Mouse (Mus musculus): Measurements from ENCODE around the gene Plcb1. TPM values are rescaled to one million over a fixed set of nuclear protein-coding genes. Genes with fewer than 3 reads are reported as not detected.

The Plcb1 gene
- polyA plus RNA-seq, 1 experiment from 2014 or later = 3.2 TPM

DNA sequence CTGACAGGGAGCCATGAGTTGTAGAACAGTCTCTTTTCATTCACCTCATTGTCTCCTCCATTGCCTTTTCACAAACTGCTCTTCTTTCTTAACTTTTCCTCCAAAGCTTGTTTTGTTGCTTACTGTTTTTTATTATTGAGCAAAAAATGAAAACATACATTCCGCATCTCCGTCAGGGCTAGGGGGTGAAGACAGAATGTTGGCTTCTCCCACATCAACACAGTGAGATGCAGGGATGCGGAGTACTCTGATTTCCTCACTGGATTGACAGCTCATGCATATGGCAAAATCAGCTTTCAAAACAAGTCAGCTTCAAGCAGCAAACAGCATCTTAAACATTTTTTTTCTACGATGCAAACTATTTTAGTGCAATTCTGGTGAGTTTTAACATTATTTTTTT, 108.9 kb downstream of the Plcb1 start:
- Histone ChIP-seq H3K27me3 (ENCODE audit: control insufficient read depth, insufficient read depth, low read length) (no peaks in the 10 kb centered on the region), H3K4me3 (ENCODE audit: low read length) (no peak overlapping the region), H3K9ac (ENCODE audit: low read length) (no peak overlapping the region), H3K4me2 (ENCODE audit: low read depth, low read length) (no peak overlapping the region), H3K9me3 (replicated peaks; ENCODE audit: control insufficient read depth, low read length) (no peaks in the 10 kb centered on the region), H3K4me1 (ENCODE audit: control insufficient read depth, insufficient read depth, low read length) (no peaks in the 10 kb centered on the region), H3K36me3 (ENCODE audit: control insufficient read depth, insufficient read depth) (no peaks in the 10 kb centered on the region), H3K27ac (ENCODE audit: low read length) (no peak overlapping the region)
- WGBS = 79% methylated on average over 4 of the region's 4 CpGs
- ATAC-seq (replicated peaks; ENCODE audit: extremely low read depth, insufficient read depth, low FRiP score) = no peak

GRCm38 (mm10) chr2:134896196-134896595, 110.3 kb downstream of the Plcb1 start:
- Histone ChIP-seq H3K4me1 (ENCODE audit: control insufficient read depth, insufficient read depth, low read length) (no peaks in the 10 kb centered on the region), H3K36me3 (ENCODE audit: control insufficient read depth, insufficient read depth) (no peaks in the 10 kb centered on the region), H3K9me3 (replicated peaks; ENCODE audit: control insufficient read depth, low read length) (no peaks in the 10 kb centered on the region), H3K4me2 (ENCODE audit: low read depth, low read length) (no peak overlapping the region), H3K27ac (ENCODE audit: low read length) (no peak overlapping the region), H3K4me3 (ENCODE audit: low read length) (no peak overlapping the region), H3K9ac (ENCODE audit: low read length) (no peak overlapping the region), H3K27me3 (ENCODE audit: control insufficient read depth, insufficient read depth, low read length) (no peaks in the 10 kb centered on the region)
- ATAC-seq (replicated peaks; ENCODE audit: extremely low read depth, insufficient read depth, low FRiP score) = no peak
- WGBS = 83% methylated on average over 3 of the region's 3 CpGs

DNA sequence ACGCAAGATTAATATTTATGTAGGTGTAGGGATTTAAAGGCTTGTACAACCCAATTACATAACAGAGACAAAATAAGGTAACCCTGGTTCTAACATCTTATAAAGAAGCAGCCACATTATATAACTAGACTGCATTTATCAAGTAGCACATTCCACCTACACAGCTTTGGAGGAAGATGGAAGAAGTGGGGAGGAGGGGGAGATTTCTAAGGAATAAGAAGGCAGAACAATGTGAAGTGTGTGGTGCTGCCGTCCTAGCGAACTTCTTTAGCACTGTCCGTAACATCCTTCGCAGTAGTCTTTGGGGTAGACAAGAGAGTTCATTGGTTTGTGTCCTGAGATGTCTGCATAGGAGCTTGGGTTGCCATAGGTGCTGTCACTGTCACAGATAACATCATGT, 111.2 kb downstream of the Plcb1 start:
- Histone ChIP-seq H3K27ac (ENCODE audit: low read length) (no peak overlapping the region), H3K4me2 (ENCODE audit: low read depth, low read length) (no peak overlapping the region), H3K4me1 (ENCODE audit: control insufficient read depth, insufficient read depth, low read length) (no peaks in the 10 kb centered on the region), H3K4me3 (ENCODE audit: low read length) (no peak overlapping the region), H3K27me3 (ENCODE audit: control insufficient read depth, insufficient read depth, low read length) (no peaks in the 10 kb centered on the region), H3K9me3 (replicated peaks; ENCODE audit: control insufficient read depth, low read length) (no peaks in the 10 kb centered on the region), H3K9ac (ENCODE audit: low read length) (no peak overlapping the region), H3K36me3 (ENCODE audit: control insufficient read depth, insufficient read depth) (no peaks in the 10 kb centered on the region)
- WGBS = 82% methylated on average over 5 of the region's 5 CpGs
- ATAC-seq (replicated peaks; ENCODE audit: extremely low read depth, insufficient read depth, low FRiP score) = no peak

GRCm38 (mm10) chr2:134901521-134901920, 115.7 kb downstream of the Plcb1 start:
- H3K27me3 ChIP-seq (ENCODE audit: control insufficient read depth, insufficient read depth, low read length) = no peaks in the 10 kb centered on the region
- no peak for ATAC-seq (replicated peaks; ENCODE audit: extremely low read depth, insufficient read depth, low FRiP score)
- no peaks in the 10 kb centered on the region for H3K36me3 ChIP-seq (ENCODE audit: control insufficient read depth, insufficient read depth)
- WGBS = 84% methylated on average over 2 of the region's 2 CpGs
- H3K4me2 ChIP-seq (ENCODE audit: low read depth, low read length) = no peak overlapping the region
- H3K9me3 ChIP-seq (replicated peaks; ENCODE audit: control insufficient read depth, low read length) = no peaks in the 10 kb centered on the region
- no peaks in the 10 kb centered on the region for H3K4me1 ChIP-seq (ENCODE audit: control insufficient read depth, insufficient read depth, low read length)
- no peak overlapping the region for H3K4me3 ChIP-seq (ENCODE audit: low read length)
- H3K9ac ChIP-seq (ENCODE audit: low read length) = no peak overlapping the region
- H3K27ac ChIP-seq (ENCODE audit: low read length) = no peak overlapping the region

DNA sequence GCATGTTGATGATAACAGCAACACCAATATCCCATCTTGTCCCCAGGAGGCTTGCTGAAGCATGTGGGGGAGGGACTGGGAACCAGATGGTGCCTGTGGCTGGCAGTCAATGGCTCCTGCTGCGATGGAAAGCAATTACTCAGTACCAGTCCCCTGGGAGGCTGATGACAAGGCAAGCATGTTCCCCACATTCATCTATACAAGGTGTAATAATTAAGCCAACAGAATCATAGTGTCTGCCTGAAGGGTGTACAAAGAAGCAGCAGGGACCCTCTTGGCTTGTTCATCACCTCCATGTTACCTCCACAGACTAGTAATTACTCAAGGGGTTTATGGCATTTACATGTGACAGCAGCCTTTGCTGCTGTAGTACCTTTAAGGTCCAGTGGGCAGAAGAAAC, 125.0 kb downstream of the Plcb1 start:
- no peak overlapping the region for H3K4me3 ChIP-seq (ENCODE audit: low read length)
- H3K27me3 ChIP-seq (ENCODE audit: control insufficient read depth, insufficient read depth, low read length) = no peaks in the 10 kb centered on the region
- H3K4me1 ChIP-seq (ENCODE audit: control insufficient read depth, insufficient read depth, low read length) = no peaks in the 10 kb centered on the region
- no peaks in the 10 kb centered on the region for H3K9me3 ChIP-seq (replicated peaks; ENCODE audit: control insufficient read depth, low read length)
- H3K36me3 ChIP-seq (ENCODE audit: control insufficient read depth, insufficient read depth) = no peaks in the 10 kb centered on the region
- ATAC-seq (replicated peaks; ENCODE audit: extremely low read depth, insufficient read depth, low FRiP score) = no peak
- no peak overlapping the region for H3K9ac ChIP-seq (ENCODE audit: low read length)
- no peak overlapping the region for H3K4me2 ChIP-seq (ENCODE audit: low read depth, low read length)
- 52% methylated on average over 1 of the region's 1 CpGs for WGBS
- no peak overlapping the region for H3K27ac ChIP-seq (ENCODE audit: low read length)

- no peaks in the 10 kb centered on the region for H3K4me1 ChIP-seq (ENCODE audit: control insufficient read depth, insufficient read depth, low read length)
- H3K4me3 ChIP-seq (ENCODE audit: low read length) = no peak overlapping the region
- H3K4me2 ChIP-seq (ENCODE audit: low read depth, low read length) = no peak overlapping the region
- no peaks in the 10 kb centered on the region for H3K27me3 ChIP-seq (ENCODE audit: control insufficient read depth, insufficient read depth, low read length)
- H3K27ac ChIP-seq (ENCODE audit: low read length) = no peak overlapping the region
- no peak for ATAC-seq (replicated peaks; ENCODE audit: extremely low read depth, insufficient read depth, low FRiP score)
- H3K9me3 ChIP-seq (replicated peaks; ENCODE audit: control insufficient read depth, low read length) = no peaks in the 10 kb centered on the region
- no peaks in the 10 kb centered on the region for H3K36me3 ChIP-seq (ENCODE audit: control insufficient read depth, insufficient read depth)
- no peak overlapping the region for H3K9ac ChIP-seq (ENCODE audit: low read length)
- 87% methylated on average over 6 of the region's 6 CpGs for WGBS
Observed at GRCm38 (mm10) chr2:134911360-134911759, 125.5 kb downstream of the Plcb1 start.

DNA sequence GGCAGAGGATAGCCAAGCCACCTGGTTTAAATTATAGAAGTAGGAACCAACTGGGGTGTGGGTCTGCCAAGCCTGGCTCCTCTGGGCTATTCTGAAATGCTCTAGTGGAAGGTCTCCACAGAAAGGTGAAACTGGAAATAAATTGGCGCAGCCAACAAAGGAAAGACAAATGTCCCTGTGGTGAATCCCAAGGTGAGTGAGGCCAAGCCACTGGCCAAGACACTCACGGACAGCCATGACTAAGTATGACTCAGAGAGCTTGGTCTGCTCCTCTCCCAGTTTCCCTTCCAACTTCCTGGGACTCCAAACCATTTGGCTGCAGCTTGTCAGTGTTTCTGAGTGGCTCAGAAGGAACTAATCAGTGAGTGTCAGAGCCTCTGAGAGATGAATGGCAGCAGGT, 126.7 kb downstream of the Plcb1 start:
- Histone ChIP-seq H3K27me3 (ENCODE audit: control insufficient read depth, insufficient read depth, low read length) (no peaks in the 10 kb centered on the region), H3K27ac (ENCODE audit: low read length) (no peak overlapping the region), H3K4me1 (ENCODE audit: control insufficient read depth, insufficient read depth, low read length) (no peaks in the 10 kb centered on the region), H3K9me3 (replicated peaks; ENCODE audit: control insufficient read depth, low read length) (no peaks in the 10 kb centered on the region), H3K4me2 (ENCODE audit: low read depth, low read length) (no peak overlapping the region), H3K9ac (ENCODE audit: low read length) (no peak overlapping the region), H3K36me3 (ENCODE audit: control insufficient read depth, insufficient read depth) (no peaks in the 10 kb centered on the region), H3K4me3 (ENCODE audit: low read length) (no peak overlapping the region)
- no peak for ATAC-seq (replicated peaks; ENCODE audit: extremely low read depth, insufficient read depth, low FRiP score)
- WGBS = 70% methylated on average over 2 of the region's 2 CpGs

GRCm38 (mm10) chr2:134913542-134913941, 127.7 kb downstream of the Plcb1 start:
- Histone ChIP-seq H3K4me3 (ENCODE audit: low read length) (no peak overlapping the region), H3K27ac (ENCODE audit: low read length) (no peak overlapping the region), H3K9ac (ENCODE audit: low read length) (no peak overlapping the region), H3K4me2 (ENCODE audit: low read depth, low read length) (no peak overlapping the region), H3K27me3 (ENCODE audit: control insufficient read depth, insufficient read depth, low read length) (no peaks in the 10 kb centered on the region), H3K36me3 (ENCODE audit: control insufficient read depth, insufficient read depth) (no peaks in the 10 kb centered on the region), H3K4me1 (ENCODE audit: control insufficient read depth, insufficient read depth, low read length) (no peaks in the 10 kb centered on the region), H3K9me3 (replicated peaks; ENCODE audit: control insufficient read depth, low read length) (no peaks in the 10 kb centered on the region)
- WGBS = 94% methylated on average over 3 of the region's 3 CpGs
- no peak for ATAC-seq (replicated peaks; ENCODE audit: extremely low read depth, insufficient read depth, low FRiP score)

DNA sequence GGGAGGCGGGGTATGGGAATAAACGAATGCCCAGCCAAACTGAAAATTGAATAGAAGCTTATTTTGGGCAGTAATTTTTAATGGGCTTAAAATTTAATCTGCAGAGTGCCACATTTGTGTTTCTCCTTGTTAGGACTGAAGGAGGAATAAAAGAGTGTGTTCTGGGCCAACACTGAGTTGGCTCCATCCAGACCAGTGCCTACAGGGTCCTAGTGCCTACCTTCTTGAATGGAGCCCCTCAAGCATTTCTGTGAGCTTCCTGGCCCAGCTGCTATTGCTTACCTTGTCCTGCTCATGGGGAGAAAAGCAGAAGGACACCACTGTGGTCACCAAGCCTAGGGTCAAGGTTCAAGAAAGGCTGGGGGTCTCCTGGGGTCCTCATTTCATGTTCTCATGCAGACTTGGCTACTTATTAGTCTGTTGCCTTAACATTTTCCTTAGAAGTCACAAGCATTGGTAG, 128.3 kb downstream of the Plcb1 start:
- ATAC-seq (replicated peaks; ENCODE audit: extremely low read depth, insufficient read depth, low FRiP score) = no peak
- H3K9me3 ChIP-seq (replicated peaks; ENCODE audit: control insufficient read depth, low read length) = no peaks in the 10 kb centered on the region
- WGBS = 97% methylated on average over 2 of the region's 2 CpGs
- H3K4me3 ChIP-seq (ENCODE audit: low read length) = no peak overlapping the region
- no peaks in the 10 kb centered on the region for H3K4me1 ChIP-seq (ENCODE audit: control insufficient read depth, insufficient read depth, low read length)
- no peaks in the 10 kb centered on the region for H3K36me3 ChIP-seq (ENCODE audit: control insufficient read depth, insufficient read depth)
- H3K27ac ChIP-seq (ENCODE audit: low read length) = no peak overlapping the region
- no peaks in the 10 kb centered on the region for H3K27me3 ChIP-seq (ENCODE audit: control insufficient read depth, insufficient read depth, low read length)
- H3K9ac ChIP-seq (ENCODE audit: low read length) = no peak overlapping the region
- H3K4me2 ChIP-seq (ENCODE audit: low read depth, low read length) = no peak overlapping the region

- Histone ChIP-seq H3K27ac (ENCODE audit: low read length) (no peak overlapping the region), H3K9me3 (replicated peaks; ENCODE audit: control insufficient read depth, low read length) (no peaks in the 10 kb centered on the region), H3K27me3 (ENCODE audit: control insufficient read depth, insufficient read depth, low read length) (no peaks in the 10 kb centered on the region), H3K4me1 (ENCODE audit: control insufficient read depth, insufficient read depth, low read length) (no peaks in the 10 kb centered on the region), H3K36me3 (ENCODE audit: control insufficient read depth, insufficient read depth) (no peaks in the 10 kb centered on the region), H3K4me3 (ENCODE audit: low read length) (no peak overlapping the region), H3K4me2 (ENCODE audit: low read depth, low read length) (no peak overlapping the region), H3K9ac (ENCODE audit: low read length) (no peak overlapping the region)
- ATAC-seq (replicated peaks; ENCODE audit: extremely low read depth, insufficient read depth, low FRiP score) = no peak
- 55% methylated on average over 3 of the region's 3 CpGs for WGBS
Observed at GRCm38 (mm10) chr2:134915035-134915434, 129.2 kb downstream of the Plcb1 start.

Data from heart, embryonic 16.5 days (tissue).